In genomic region chr1:189028267-189028666, GRCm38 (mm10) we compare ENCODE assay signal across 8 mouse cellular contexts. TPM values are rescaled to one million over a fixed set of nuclear protein-coding genes. Genes with fewer than 3 reads are reported as not detected.
DNase-seq lines count a peak whose midpoint lies in the region.

No protein-coding gene starts in this region.

- no peaks in the 10 kb centered on the region for H3K27me3 ChIP-seq in splenic B cell, adult 2 months (ENCODE audit: control insufficient read depth, insufficient read depth, low read length, poor library complexity, severe bottlenecking)

- peak; percentile 29 for DNase-seq in adrenal gland, postnatal 14 days
- DNase-seq in adrenal gland, adult 8-10 months, result no peak
- DNase-seq in kidney, postnatal 10 days, result peak; percentile 41
- no peak for DNase-seq in kidney, postnatal 14 days
- peak; percentile 19 for DNase-seq in thymus, postnatal 0 days (ENCODE audit: low spot score)
- no peak for DNase-seq in thymus, postnatal 36 days
- peak; percentile 55 for DNase-seq in splenic B cell, adult 2 months (ENCODE audit: low read depth, low spot score)
- DNase-seq in kidney, adult 8-10 months, result no peak

- H3K36me3 ChIP-seq in splenic B cell, adult 2 months (ENCODE audit: control insufficient read depth, insufficient read depth, low read length, poor library complexity, severe bottlenecking), result no peaks in the 10 kb centered on the region

RNA-seq across cellular contexts. Expression of gene Kctd3, which starts 20.6 kb away (rescaled TPM):
- 46.9 and 54.5 TPM in 2 replicates for total RNA-seq in adrenal gland, postnatal 14 days (2021)
- total RNA-seq in adrenal gland, adult 8-10 months (2022), result 10 to 100 TPM; 25.9 to 31.7 (median 27.8) TPM
- polyA plus RNA-seq in thymus, postnatal 0 days (2015; fragmentation: Nextera tagmentation; extraction: Ambion mirVana), result 11.2 and 13.6 TPM in 2 replicates

Comparison
In these comparisons a context has a peak if more than half of its experiments do, and no peak if none do; other contexts are left out.
1. DNase-seq: peak in adrenal gland, postnatal 14 days (single experiment), kidney, postnatal 10 days (single experiment), thymus, postnatal 0 days (single experiment) and splenic B cell, adult 2 months (single experiment); none in adrenal gland, adult 8-10 months (single experiment), kidney, postnatal 14 days (single experiment), thymus, postnatal 36 days (0 of 2) and kidney, adult 8-10 months (0 of 2).